Mouse (Mus musculus): ENCODE results near the gene Tmem238l. TPM values are rescaled to one million over a fixed set of nuclear protein-coding genes. Genes with fewer than 3 reads are reported as not detected.

The Tmem238l gene
- total RNA-seq, 2 experiments from 2014 or later = not detected

Other genes starting within 250 kb of the Tmem238l start
- under 1 TPM; 0.11 to 0.57 TPM for gene Pirt, start 44.7 kb upstream of the Tmem238l start, total RNA-seq (2021)
- under 1 TPM in 1 of 2 experiments, not detected in 1; 0.42 TPM for gene Tmem220, start 68.5 kb downstream of the Tmem238l start, total RNA-seq (2021)
- gene Adprm, start 96.0 kb downstream of the Tmem238l start, total RNA-seq (2021) = 10 to 100 TPM; 21.7 to 24.0 TPM
- gene Sco1, start 96.0 kb downstream of the Tmem238l start, total RNA-seq (2021) = 1 to 10 TPM; 8.3 to 8.8 TPM
- 1 to 10 TPM; 1.8 to 2.1 TPM for gene Myh3, start 121.7 kb downstream of the Tmem238l start, total RNA-seq (2021)
- under 1 TPM; 0.42 to 0.59 TPM for gene Myh2, start 214.4 kb downstream of the Tmem238l start, total RNA-seq (2021)
- under 1 TPM; 0.46 to 0.47 TPM for gene Myh1, start 243.4 kb downstream of the Tmem238l start, total RNA-seq (2021)

Data from left cerebral cortex, postnatal 14 days (tissue).